Mouse (Mus musculus) embryo, embryonic 10.5 days (tissue): ENCODE results near the gene Irf2bpl.
A peak's percentile ranks its signal among the peaks of the same experiment; 100 is the strongest.

Experiments
- DNase-seq: peaks from one replicate; pipeline ENCODE4 v3.0.0-alpha.2; 2015; ENCODE audit warnings: low spot score

The Irf2bpl gene

GRCm38 (mm10) chr12:86884197-86885058, at the start of gene Irf2bpl:
Gene Irf2bpl (minus strand): TSS chr12:86884798.
- DNase-seq: peak; percentile 99

- peak; percentile 37 for DNase-seq
These were observed 48.0 kb upstream of the Irf2bpl start for GRCm38 (mm10) chr12:86932575-86932952.

- no peak for DNase-seq
These were observed 47.4 kb upstream of the Irf2bpl start for GRCm38 (mm10) chr12:86931919-86932574.

GRCm38 (mm10) chr12:86930934-86931729, 46.5 kb upstream of the Irf2bpl start:
- DNase-seq: no peak

- DNase-seq: peak; percentile 89
These were observed 39.2 kb upstream of the Irf2bpl start for GRCm38 (mm10) chr12:86923837-86924236.

- no peak for DNase-seq
These were observed 34.6 kb upstream of the Irf2bpl start for GRCm38 (mm10) chr12:86918983-86919722.

- peak; percentile 50 for DNase-seq
These were observed 33.9 kb upstream of the Irf2bpl start for GRCm38 (mm10) chr12:86918361-86918967.

- DNase-seq: no peak
These were observed 32.4 kb upstream of the Irf2bpl start for GRCm38 (mm10) chr12:86916796-86917573.

GRCm38 (mm10) chr12:86915617-86916016, 31.0 kb upstream of the Irf2bpl start:
- no peak for DNase-seq

- DNase-seq: no peak
These were observed 30.2 kb upstream of the Irf2bpl start for GRCm38 (mm10) chr12:86914756-86915155.

- DNase-seq: no peak
These were observed 29.8 kb upstream of the Irf2bpl start for GRCm38 (mm10) chr12:86914351-86914750.

GRCm38 (mm10) chr12:86912335-86913093, 27.9 kb upstream of the Irf2bpl start:
- no peak for DNase-seq

GRCm38 (mm10) chr12:86911482-86911931, 26.9 kb upstream of the Irf2bpl start:
- DNase-seq: peak; percentile 48

GRCm38 (mm10) chr12:86906395-86906794, 21.8 kb upstream of the Irf2bpl start:
- DNase-seq: peak; percentile 93

- DNase-seq: no peak
These were observed 21.3 kb upstream of the Irf2bpl start for GRCm38 (mm10) chr12:86905876-86906275.

GRCm38 (mm10) chr12:86905203-86905602, 20.6 kb upstream of the Irf2bpl start:
- peak; percentile 78 for DNase-seq

GRCm38 (mm10) chr12:86903828-86904806, 19.5 kb upstream of the Irf2bpl start:
- DNase-seq: no peak

- DNase-seq: peak; percentile 67
These were observed 15.0 kb upstream of the Irf2bpl start for GRCm38 (mm10) chr12:86899461-86900179.
